Mouse (Mus musculus): ENCODE results near the gene Rad51d.
"Not testable (repeated sequence)": the region's sequence is repeated elsewhere in the genome, so short reads cannot be mapped to it uniquely, and the experiment has no call there.

- not testable (repeated sequence) for TF ChIP-seq CTCF (conservative IDR thresholded peaks at IDR 0.05 in 1 of 2, IDR thresholded peaks at IDR 0.05 in 1 of 2; ENCODE audit: low read depth in 2 of 2, low read length in 2 of 2); POLR2A (IDR thresholded peaks at IDR 0.05; ENCODE audit: low read depth, low read length)
Measured at GRCm38 (mm10) chr11:82923910-82924309, 33.5 kb upstream of the Rad51d start.

Data from CH12.LX (cell line).